Mouse (Mus musculus) liver, embryonic 13.5 days (tissue): ENCODE measurements around the gene Ryr3. TPM values are rescaled to one million over a fixed set of nuclear protein-coding genes. Genes with fewer than 3 reads are reported as not detected.

Experiments used
- ATAC-seq: fragments of 200-750 bp; cut with Nextera tagmentation; 2 replicates; pipeline ENCODE4 v1.8.0; 2017; ENCODE audit warnings: low read depth, mild to moderate bottlenecking, moderate number of reproducible peaks, moderate library complexity
- DNase-seq: peaks from one replicate; pipeline ENCODE4 v3.0.0; 2022
- H3K27ac ChIP-seq: fragments of 300-500 bp; sonication (generic); 2 replicates; pipeline ENCODE4 v1.5.1; 2015; ENCODE audit warnings: moderate library complexity, mild to moderate bottlenecking, inconsistent platforms
- H3K27me3 ChIP-seq: fragments of 300-500 bp; sonication (generic); 2 replicates; pipeline ENCODE4 v1.6.1; 2015; ENCODE audit warnings: mild to moderate bottlenecking, inconsistent platforms
- H3K36me3 ChIP-seq: fragments of 300-500 bp; sonication (generic); 2 replicates; pipeline ENCODE4 v1.6.1; 2015; ENCODE audit warnings: mild to moderate bottlenecking, inconsistent platforms
- H3K4me1 ChIP-seq: fragments of 300-500 bp; sonication (generic); replicated peaks from 2 replicates; pipeline ENCODE4 v1.6.1; 2015; ENCODE audit warnings: inconsistent platforms
- H3K4me2 ChIP-seq: fragments of 300-500 bp; sonication (generic); 2 replicates; pipeline ENCODE4 v1.6.1; 2015; ENCODE audit warnings: inconsistent platforms, mild to moderate bottlenecking, moderate library complexity
- H3K4me3 ChIP-seq: fragments of 300-500 bp; sonication (generic); replicated peaks from 2 replicates; pipeline ENCODE4 v1.5.1; 2015; ENCODE audit warnings: mild to moderate bottlenecking, inconsistent platforms
- H3K9ac ChIP-seq: fragments of 300-500 bp; sonication (generic); 2 replicates; pipeline ENCODE4 v1.6.1; 2015; ENCODE audit warnings: mild to moderate bottlenecking, inconsistent platforms
- H3K9me3 ChIP-seq: fragments of 300-500 bp; sonication (generic); replicated peaks from 2 replicates; pipeline ENCODE4 v1.6.1; 2016; ENCODE audit warnings: inconsistent platforms
- WGBS: fragments of 180-500 bp; shearing (Covaris S2); methylation state at CpG from one replicate; pipeline ENCODE4 v1.1.7; 2015; ENCODE audit not compliant: insufficient replicate concordance; 5-methylcytosine and 5-hydroxymethylcytosine counted together
- microRNA-seq: library from miRNA; unstranded; fragments of <30 nt; microRNA quantifications from one replicate; pipeline ENCODE4, GENCODE M21; 2016
- polyA plus RNA-seq: library from polyadenylated mRNA; unstranded; fragments of >200 nt; fragmentation: Nextera tagmentation; extraction: Ambion mirVana; gene quantifications from 2 replicates; pipeline ENCODE4 v1.2.1, GENCODE M21; 2015

Ryr3 gene
- polyA plus RNA-seq, 1 experiment from 2014 or later: 0.12 TPM

DNA sequence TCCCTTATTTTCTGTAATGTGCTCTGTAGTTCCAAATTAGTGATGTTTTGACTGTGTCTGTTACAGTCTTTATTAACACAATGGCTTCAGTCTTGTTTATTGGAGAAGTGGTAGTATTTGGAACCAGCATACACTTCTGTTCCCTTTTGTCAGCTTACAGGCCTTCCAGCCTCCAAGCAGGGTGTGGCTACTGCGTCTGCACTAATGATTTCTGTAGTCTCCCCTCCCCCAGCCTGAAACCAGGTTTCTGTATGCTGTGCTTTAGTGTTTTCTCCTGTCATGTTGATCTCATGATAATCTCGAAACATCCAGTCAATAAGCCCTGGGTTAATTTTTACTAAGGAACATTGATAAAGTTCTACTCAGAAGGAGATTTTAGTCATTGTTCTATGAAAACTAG lies 623.6 kb downstream of the Ryr3 start:
- no peak overlapping the region for H3K4me3 ChIP-seq
- ATAC-seq: no peak

DNA sequence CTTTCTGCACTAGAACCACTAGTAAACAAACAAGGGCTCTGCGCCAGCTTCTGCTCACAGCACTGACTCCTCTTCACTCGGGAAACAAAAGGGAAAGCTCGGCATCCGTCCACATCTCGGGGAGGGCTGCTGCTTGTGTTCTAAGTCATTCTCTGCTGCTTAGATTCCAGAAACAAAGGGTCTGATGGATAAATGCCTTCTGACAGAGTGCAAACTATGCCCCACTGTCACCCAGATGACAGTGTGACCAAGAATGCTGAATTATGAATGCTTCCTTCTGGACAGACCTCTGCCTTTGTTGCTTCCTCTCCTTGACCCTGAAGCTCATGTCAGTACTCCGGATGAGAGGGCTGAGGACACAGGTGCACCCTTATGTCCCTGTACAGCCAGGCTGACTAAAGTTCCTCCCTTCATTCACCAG lies 625.4 kb downstream of the Ryr3 start:
- H3K27me3 ChIP-seq: no peaks in the 10 kb centered on the region
- WGBS: 67% methylated on average over 6 of the region's 6 CpGs
- H3K4me3 ChIP-seq: no peak overlapping the region
- no peaks in the 10 kb centered on the region for H3K36me3 ChIP-seq
- no peak overlapping the region for H3K4me2 ChIP-seq
- H3K4me1 ChIP-seq: peaks cover 5% of the 10 kb centered on the region; the same call in 1 of the 2 replicates
- ATAC-seq (no peak), DNase-seq (no peak)
- H3K27ac ChIP-seq: no peak overlapping the region
- no peaks in the 10 kb centered on the region for H3K9me3 ChIP-seq
- no peak overlapping the region for H3K9ac ChIP-seq

More for the DNA sequence above, 623.6 kb downstream of the Ryr3 start:
- Histone ChIP-seq H3K36me3 (no peaks in the 10 kb centered on the region), H3K9me3 (no peaks in the 10 kb centered on the region), H3K27me3 (no peaks in the 10 kb centered on the region), H3K4me1 (peaks cover 5% of the 10 kb centered on the region; the same call in 1 of the 2 replicates), H3K9ac (no peak overlapping the region), H3K27ac (no peak overlapping the region), H3K4me2 (no peak overlapping the region)
- no peak for DNase-seq
- 38% methylated on average over 2 of the region's 2 CpGs for WGBS

DNA sequence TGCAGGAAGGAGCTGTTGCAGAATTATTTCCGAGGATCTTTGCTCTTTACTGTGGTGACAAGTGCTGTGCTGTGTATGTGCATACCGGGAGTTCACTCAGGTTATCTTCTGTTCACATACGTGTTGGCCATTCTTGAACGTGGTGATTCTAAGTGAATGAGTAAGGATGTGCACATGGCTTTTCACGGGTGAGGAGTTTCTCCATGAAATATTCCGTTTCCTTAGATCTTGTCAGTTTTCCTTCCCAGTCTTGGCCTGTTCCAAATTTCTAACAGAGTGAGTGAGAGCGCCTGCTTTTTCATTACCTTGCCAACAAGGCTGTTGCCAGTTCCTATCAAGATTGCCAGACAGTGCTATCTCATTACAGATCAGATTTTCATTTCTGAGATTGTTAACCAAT lies 625.9 kb downstream of the Ryr3 start:
- Histone ChIP-seq H3K4me1 (peaks cover 5% of the 10 kb centered on the region; the same call in 1 of the 2 replicates), H3K4me3 (no peak overlapping the region), H3K9me3 (no peaks in the 10 kb centered on the region), H3K9ac (no peak overlapping the region), H3K4me2 (no peak overlapping the region), H3K27ac (no peak overlapping the region), H3K36me3 (no peaks in the 10 kb centered on the region), H3K27me3 (no peaks in the 10 kb centered on the region)
- WGBS: 69% methylated on average over 7 of the region's 7 CpGs
- ATAC-seq (no peak), DNase-seq (no peak)

Small RNAs within 50 kb of the gene (microRNA-seq; reads per million reads assigned to microRNA genes)
- gene Gm44374: not detected

Other genes with a start within 250 kb of the Ryr3 start
- not detected in 2 replicates for gene Tmco5b, start 68.6 kb upstream of the Ryr3 start, polyA plus RNA-seq
- gene Fmn1, start 110.6 kb upstream of the Ryr3 start, polyA plus RNA-seq: 0.37 and 0.45 TPM in 2 replicates